ENCODE assay signal across 7 mouse cellular contexts in genomic region chr1:155091842-155092800, GRCm38 (mm10). TPM values are rescaled to one million over a fixed set of nuclear protein-coding genes. Genes with fewer than 3 reads are reported as not detected.
DNase-seq lines count a peak whose midpoint lies in the region; ATAC-seq and TF ChIP-seq lines count a peak whose summit lies in the region.

No protein-coding gene starts in this region.

- no peaks in the 10 kb centered on the region for H3K27me3 ChIP-seq in thymus, adult 2 months (ENCODE audit: control insufficient read depth, insufficient read depth, low read length)
- H3K27me3 ChIP-seq in embryonic facial prominence, embryonic 15.5 days, result no peaks in the 10 kb centered on the region
- H3K27me3 ChIP-seq in neural tube, embryonic 12.5 days (replicated peaks), result no peaks in the 10 kb centered on the region

- H3K4me1 ChIP-seq in thymus, adult 2 months (replicated peaks; ENCODE audit: control insufficient read depth, insufficient read depth, low read length), result peaks cover 40% of the 10 kb centered on the region
- peaks cover 72% of the 10 kb centered on the region for H3K4me1 ChIP-seq in embryonic facial prominence, embryonic 15.5 days
- H3K4me1 ChIP-seq in neural tube, embryonic 12.5 days, result peaks cover 33% of the 10 kb centered on the region

- WGBS in thymus, adult 2 months, result 66% methylated on average over 14 of the region's 14 CpGs
- 16% methylated on average over 14 of the region's 14 CpGs for whole genome bisulfite sequencing in embryonic facial prominence, embryonic 15.5 days
- 10% methylated on average over 14 of the region's 14 CpGs for WGBS in neural tube, embryonic 12.5 days

- intact Hi-C loops in heart, postnatal 10 days (cut with DNase I), result no loop called here
- intact Hi-C loops in left cerebral cortex, adult 2 months (cut with DNase I), result no loop called here

- peak overlapping the region; percentile 7 for H3K4me2 ChIP-seq in embryonic facial prominence, embryonic 15.5 days (replicated peaks)
- peak overlapping the region; percentile 32 for H3K4me2 ChIP-seq in neural tube, embryonic 12.5 days (replicated peaks)

- H3K4me3 ChIP-seq in thymus, adult 2 months (ENCODE audit: control insufficient read depth, insufficient read depth, low read length), result no peak overlapping the region
- H3K4me3 ChIP-seq in embryonic facial prominence, embryonic 15.5 days (replicated peaks), result no peak overlapping the region
- H3K4me3 ChIP-seq in left cerebral cortex, adult 2 months, result no peak overlapping the region
- no peak overlapping the region for H3K4me3 ChIP-seq in neural tube, embryonic 12.5 days

- no peak for DNase-seq in thymus, adult 2 months
- DNase-seq in thymus, postnatal 25 days, result no peak
- DNase-seq in heart, postnatal 10 days, result peak; percentile 73 to 75
- DNase-seq in left cerebral cortex, adult 2 months (ENCODE audit: extremely low spot score in 1 of 2, low spot score in 2 of 2), result peak; percentile 55 to 58
- DNase-seq in B cell, adult 2 months, result no peak

- ATAC-seq in embryonic facial prominence, embryonic 15.5 days (ENCODE audit: insufficient number of reproducible peaks, low FRiP score, low TSS enrichment, low read depth), result peak; percentile 68
- peak; percentile 81 for ATAC-seq in neural tube, embryonic 12.5 days (ENCODE audit: low FRiP score, low read depth)

- no peaks in the 10 kb centered on the region for H3K9me3 ChIP-seq in embryonic facial prominence, embryonic 15.5 days (replicated peaks)
- H3K9me3 ChIP-seq in neural tube, embryonic 12.5 days, result no peaks in the 10 kb centered on the region

- no peak overlapping the region for H3K9ac ChIP-seq in embryonic facial prominence, embryonic 15.5 days
- no peak overlapping the region for H3K9ac ChIP-seq in neural tube, embryonic 12.5 days

- peak overlapping the region; percentile 35; the same call in 1 of the 2 replicates for H3K27ac ChIP-seq in thymus, adult 2 months (ENCODE audit: control insufficient read depth, insufficient read depth, low read length)
- H3K27ac ChIP-seq in embryonic facial prominence, embryonic 15.5 days (replicated peaks), result peak overlapping the region; percentile 86
- H3K27ac ChIP-seq in left cerebral cortex, adult 2 months, result peak overlapping the region; percentile 79
- H3K27ac ChIP-seq in neural tube, embryonic 12.5 days, result peak overlapping the region; percentile 53; the same call in 1 of the 2 replicates

- no peak for TF ChIP-seq POLR2A in thymus, adult 2 months (IDR thresholded peaks at IDR 0.05; ENCODE audit: control insufficient read depth, extremely low read depth, insufficient read depth, low read length, poor library complexity)

- no peaks in the 10 kb centered on the region for H3K36me3 ChIP-seq in thymus, adult 2 months (ENCODE audit: control insufficient read depth, insufficient read depth, low read length)
- no peaks in the 10 kb centered on the region for H3K36me3 ChIP-seq in embryonic facial prominence, embryonic 15.5 days
- no peaks in the 10 kb centered on the region for H3K36me3 ChIP-seq in neural tube, embryonic 12.5 days

- no peak for TF ChIP-seq CTCF in thymus, adult 2 months (IDR thresholded peaks at IDR 0.05; ENCODE audit: borderline replicate concordance, control insufficient read depth, extremely low read depth, insufficient read depth, low read length, poor library complexity)
- no peak for TF ChIP-seq CTCF in left cerebral cortex, adult 2 months (IDR thresholded peaks at IDR 0.05)

RNA-seq across cellular contexts. Expression of gene Ier5, which starts 7.3 kb away (rescaled TPM):
- polyA plus RNA-seq in thymus, adult 2 months (2012; rRNA removed), result 37.2 and 44.0 TPM in 2 replicates
- 10.4 and 10.8 TPM in 2 replicates for polyA plus RNA-seq in embryonic facial prominence, embryonic 15.5 days (2015; fragmentation: Nextera tagmentation; extraction: Ambion mirVana)
- total RNA-seq in heart, postnatal 10 days (2021), result 10 to 100 TPM; 20.4 to 22.6 TPM
- total RNA-seq in left cerebral cortex, adult 2 months (2021), result 10 to 100 TPM; 60.4 to 75.1 TPM
- polyA plus RNA-seq in neural tube, embryonic 12.5 days (2016; fragmentation: Nextera tagmentation; extraction: Ambion mirVana), result 18.9 and 23.2 TPM in 2 replicates

RNA-seq across cellular contexts. Expression of gene Mr1, which starts 54.5 kb away (rescaled TPM):
- 33.5 and 37.9 TPM in 2 replicates for polyA plus RNA-seq in thymus, adult 2 months (2012; rRNA removed)
- polyA plus RNA-seq in embryonic facial prominence, embryonic 15.5 days (2015; fragmentation: Nextera tagmentation; extraction: Ambion mirVana), result 9.5 and 11.3 TPM in 2 replicates
- 10 to 100 TPM in 1 of 2 experiments, 1 to 10 TPM in 1; 8.9 to 11.9 TPM for total RNA-seq in heart, postnatal 10 days (2021)
- total RNA-seq in left cerebral cortex, adult 2 months (2021), result 1 to 10 TPM; 2.1 to 3.1 TPM
- polyA plus RNA-seq in neural tube, embryonic 12.5 days (2016; fragmentation: Nextera tagmentation; extraction: Ambion mirVana), result 0.76 and 1.0 TPM in 2 replicates

Comparison
In these comparisons a context has a peak if more than half of its experiments do, and no peak if none do; other contexts are left out.
1. DNase-seq: peak in heart, postnatal 10 days (2 of 2) and left cerebral cortex, adult 2 months (2 of 2); none in thymus, adult 2 months (single experiment), thymus, postnatal 25 days (single experiment) and B cell, adult 2 months (0 of 2).
2. H3K27ac ChIP-seq: peak in every context shown above with its lines; median percentile 86 in embryonic facial prominence, embryonic 15.5 days; 79 in left cerebral cortex, adult 2 months; 53 in neural tube, embryonic 12.5 days; 35 in thymus, adult 2 months.